Mouse (Mus musculus) skeletal muscle tissue, adult 2 months (tissue): Measurements from ENCODE around the gene Dph2.
A peak's percentile ranks its signal among the peaks of the same experiment; 100 is the strongest.

Experiments used
- DNase-seq: peaks from one replicate; pipeline ENCODE4 v3.0.0-alpha.2; 2012; ENCODE audit warnings: low read depth, low spot score

The Dph2 gene

DNA sequence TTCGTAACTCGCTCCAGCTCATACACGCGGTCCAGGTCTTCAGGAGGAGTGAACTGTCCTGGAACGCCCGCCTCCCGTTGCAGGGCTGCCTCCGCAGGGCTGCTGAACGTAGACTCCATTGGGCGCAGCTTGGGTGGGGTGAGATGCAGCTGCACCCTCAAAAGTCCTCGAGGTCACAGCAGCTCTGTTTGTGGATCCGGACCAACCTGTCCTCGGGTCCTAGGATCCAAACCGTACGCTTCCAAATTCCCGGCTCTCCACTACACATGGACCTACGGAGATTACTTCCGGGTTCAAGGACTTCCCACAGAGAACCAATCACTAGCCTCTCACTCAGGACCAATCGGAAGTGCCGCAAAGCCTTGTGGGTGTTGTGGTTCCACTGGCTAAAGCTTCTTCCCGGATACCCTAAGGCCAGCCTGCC, at the start of gene Dph2:
Gene Dph2, minus strand, starts transcription at position 295 of the 424 bp plus-strand sequence.
- DNase-seq: peak; percentile 86

DNA sequence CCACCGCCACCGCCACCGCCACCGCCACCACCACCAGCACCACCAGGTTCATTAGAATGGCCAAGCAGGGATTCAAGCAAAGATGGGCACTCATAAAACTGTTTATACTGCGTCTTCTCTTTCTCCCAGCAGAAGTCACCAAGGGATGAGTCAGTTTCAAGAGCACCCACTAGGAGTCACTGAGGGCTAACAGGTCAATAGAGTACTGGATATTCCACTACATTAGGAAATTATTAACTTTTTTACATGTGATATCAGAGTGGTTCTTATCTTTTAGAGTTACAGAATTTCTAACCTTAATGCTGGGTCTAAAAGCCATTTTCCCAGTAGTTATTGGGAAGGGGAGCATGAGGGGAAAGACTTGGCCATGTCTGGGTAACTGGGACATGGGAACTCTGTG, 45.1 kb upstream of the Dph2 start:
- DNase-seq: no peak

DNA sequence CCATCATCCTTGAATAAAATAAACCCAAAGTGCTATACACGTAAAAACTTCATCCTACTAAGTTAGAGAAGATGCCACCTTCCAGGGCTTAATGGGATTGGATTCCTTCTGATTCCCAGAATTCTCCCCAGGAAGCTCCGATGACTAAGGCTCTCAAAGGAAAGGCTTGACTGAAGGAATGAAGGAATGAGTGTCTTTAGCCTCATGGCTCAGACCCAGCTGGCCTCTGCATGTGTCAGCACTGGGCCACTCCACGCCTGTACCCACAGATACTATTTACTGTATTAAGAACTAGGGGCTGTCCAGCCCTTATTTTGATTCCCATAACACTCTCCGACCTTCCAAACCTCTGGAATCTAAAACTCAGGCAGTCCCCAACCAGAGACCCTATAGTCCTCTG, 42.2 kb upstream of the Dph2 start:
- DNase-seq: no peak

DNA sequence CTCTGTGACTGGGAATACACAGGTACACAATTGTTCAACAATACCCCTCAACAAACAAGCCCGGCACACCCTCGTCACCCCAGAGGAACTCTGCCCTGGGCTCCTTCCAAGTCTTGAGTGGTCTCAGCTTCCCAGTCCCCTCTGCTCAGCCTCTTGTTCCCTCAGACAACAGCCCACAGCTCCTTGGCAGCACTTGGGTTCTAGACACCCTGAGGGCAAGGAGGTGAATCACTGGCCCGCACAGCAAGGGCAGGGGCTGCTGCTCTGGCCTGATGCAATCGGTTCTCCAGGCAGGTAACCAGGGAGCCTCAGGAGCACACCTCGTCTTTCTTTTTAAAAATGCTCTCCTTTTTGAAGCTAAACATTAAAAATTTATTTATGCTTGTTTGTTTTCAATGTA, 41.4 kb upstream of the Dph2 start:
- DNase-seq: no peak

DNA sequence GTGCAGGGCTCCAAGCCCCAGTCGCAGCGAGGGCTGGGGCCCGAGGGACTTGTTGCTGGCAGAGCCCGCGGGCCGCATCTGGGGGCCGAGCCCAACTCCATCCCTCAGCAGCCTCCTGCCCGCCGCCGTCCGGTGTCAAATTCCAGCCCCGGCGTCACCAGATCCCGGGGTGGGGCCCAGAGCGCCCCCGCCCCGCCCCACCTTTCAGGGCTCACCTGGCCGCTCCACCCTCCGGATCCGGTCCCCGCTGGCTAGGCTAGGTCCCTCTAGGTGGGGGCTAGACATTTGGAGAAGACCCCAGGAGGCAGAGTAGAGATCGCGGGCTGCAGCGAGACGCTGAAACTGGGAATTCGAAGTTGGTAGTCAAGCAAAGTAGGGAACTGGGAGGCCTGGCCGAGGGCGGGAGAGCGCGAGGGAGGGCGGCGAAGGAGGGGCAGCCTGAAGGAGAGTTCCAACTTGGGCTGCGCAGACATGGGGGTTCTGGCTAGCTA, 37.6 kb upstream of the Dph2 start, which contains the start of gene Artn:
Gene Artn, minus strand, starts transcription at position 373 of the 491 bp plus-strand sequence.
- no peak for DNase-seq

DNA sequence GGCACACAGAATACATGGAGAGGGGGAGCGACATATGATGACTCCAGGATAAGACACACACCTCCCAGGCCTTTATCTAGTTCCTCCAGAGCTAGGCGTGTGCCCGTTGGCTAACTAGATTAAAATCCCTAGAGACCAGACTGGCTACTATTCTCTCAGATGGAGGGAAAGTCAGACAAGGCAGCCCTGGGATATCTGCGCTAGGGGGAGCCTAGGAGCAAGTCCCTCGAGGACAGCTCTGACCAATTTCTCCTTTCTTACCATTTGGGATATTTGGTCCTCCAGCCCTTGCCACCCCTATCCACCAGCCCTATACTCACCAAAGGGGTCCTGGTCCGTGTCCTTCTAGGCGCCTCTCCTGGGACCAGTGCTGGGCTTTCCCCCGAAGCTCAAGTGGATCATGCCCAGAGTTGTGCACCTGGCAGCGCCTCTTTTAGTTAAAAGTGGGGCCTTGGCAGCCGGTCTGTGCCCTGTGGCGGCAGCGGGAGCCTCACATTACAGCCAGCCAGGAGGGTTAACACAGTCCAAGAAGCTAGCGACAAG, 36.9 kb upstream of the Dph2 start:
- no peak for DNase-seq

DNA sequence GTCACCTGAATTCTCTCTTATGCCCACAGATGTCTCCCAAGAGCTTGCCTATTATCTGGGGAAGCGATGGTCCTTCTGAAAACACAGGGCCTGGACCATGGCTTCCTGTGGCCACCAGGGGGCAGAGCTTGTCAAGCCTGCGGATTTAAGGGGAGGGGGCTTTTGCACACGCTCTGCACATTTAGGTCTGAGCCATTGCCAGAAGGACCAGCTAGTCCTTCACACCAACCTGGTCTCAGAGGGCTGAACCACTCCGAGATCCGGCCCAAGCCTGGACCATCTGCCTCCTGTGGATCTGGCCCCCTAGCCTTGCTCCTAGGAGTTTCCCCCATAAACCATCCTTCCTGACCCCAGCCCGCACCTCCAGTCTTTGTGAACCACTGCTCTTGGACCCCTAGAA, 36.4 kb upstream of the Dph2 start:
- DNase-seq: no peak

DNA sequence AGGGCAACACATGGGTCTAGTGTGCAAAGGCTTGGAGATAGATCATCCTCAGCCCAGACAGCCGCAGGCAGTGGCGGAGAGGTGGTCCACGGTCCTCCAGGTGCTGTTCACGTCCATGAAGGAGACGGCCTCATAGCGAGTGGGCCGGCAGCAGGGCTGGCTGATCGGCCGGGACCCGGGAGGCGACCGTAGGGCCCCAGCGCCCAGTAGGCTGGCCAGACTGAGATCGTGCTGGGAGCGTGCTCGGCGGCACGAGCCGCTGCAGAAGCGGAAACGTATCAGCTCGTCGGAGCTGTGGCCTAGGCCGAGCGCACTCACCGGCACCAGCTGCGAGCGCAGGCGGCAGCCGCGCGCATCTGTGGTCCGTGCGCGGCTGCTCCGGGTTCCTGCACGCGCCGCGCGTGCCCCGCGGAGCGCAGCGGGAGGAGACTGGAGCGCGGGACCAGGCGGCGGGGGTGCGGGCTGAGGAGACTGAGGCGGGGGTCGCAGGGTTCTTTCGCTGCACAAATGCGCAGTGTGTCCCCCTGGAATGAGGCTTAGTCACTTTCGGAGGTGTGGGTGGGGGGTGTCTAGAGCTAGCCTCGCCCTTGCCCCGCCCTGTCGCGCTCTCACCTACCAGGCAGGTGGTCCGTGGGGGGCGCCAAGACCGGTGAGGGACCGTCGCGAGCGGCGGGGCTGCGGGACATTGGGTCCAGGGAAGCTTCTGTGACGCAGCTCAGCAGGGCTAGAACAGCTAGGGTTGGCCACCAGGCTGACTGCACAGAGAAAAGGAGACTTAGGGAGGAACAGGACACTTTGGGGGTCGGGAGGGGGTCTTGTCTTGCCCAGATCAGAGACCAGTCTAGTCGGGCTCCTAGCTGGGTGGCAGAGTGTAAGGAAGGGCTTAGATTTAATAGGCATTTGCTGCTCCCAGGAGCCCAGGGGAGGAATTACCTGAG, 35.0 kb upstream of the Dph2 start:
- DNase-seq: no peak

DNA sequence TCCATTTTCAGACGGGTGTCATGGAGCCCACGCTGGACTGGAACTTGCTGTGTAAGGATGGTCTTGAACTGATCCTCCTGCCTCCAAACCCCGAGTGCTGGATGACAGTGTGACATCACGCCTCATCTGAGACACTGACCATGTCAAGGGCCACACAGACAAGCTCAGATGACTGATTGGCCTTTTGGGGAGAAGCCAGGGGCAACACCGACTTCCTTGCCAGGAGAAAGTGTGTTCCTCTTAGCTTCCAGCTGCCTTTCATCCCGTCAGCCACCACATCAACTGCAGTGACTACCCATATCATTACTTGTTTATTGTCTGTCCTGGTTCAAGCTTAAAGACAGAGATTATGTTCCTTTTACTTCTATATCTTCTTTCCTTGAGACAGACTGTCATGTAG, 33.1 kb upstream of the Dph2 start:
- DNase-seq: no peak

DNA sequence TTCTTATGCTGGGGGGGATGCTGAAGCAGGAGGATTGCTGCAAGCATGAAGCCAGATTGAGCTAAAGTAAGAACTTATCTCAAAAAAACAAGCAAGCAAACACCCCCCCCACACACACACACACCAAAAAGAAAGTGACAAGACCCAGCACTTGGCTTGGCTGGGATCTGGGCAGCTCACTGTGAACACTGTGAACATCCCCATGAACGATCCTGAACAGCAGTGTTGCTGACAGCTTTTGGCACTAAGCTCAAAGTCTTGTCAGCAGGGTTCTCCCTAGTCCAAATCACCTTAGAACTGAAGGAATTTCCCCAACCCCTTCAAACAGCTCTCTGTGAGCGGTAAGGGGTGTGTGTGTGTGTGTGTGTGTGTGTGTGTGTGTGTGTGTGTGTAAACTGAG, 31.6 kb upstream of the Dph2 start:
- DNase-seq: no peak

DNA sequence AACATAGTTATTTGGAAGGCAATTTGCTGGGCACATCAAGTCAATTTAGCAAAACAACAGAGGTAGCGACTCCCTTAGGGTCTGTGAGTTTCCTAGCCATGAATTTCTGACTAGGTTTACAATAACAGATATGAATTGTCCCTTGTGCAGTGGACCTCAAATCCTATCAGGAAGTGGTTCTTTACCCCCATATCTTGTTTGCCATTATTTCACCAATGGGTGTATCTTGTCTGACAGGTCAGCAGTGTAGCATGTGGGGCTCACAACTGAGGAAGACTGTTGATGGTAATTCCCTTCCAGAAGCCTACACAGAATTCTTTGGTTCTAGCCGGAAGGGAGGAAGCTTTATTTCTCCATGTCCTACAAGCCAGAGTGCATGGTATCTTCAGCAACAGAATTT, 29.5 kb upstream of the Dph2 start:
- DNase-seq: no peak

DNA sequence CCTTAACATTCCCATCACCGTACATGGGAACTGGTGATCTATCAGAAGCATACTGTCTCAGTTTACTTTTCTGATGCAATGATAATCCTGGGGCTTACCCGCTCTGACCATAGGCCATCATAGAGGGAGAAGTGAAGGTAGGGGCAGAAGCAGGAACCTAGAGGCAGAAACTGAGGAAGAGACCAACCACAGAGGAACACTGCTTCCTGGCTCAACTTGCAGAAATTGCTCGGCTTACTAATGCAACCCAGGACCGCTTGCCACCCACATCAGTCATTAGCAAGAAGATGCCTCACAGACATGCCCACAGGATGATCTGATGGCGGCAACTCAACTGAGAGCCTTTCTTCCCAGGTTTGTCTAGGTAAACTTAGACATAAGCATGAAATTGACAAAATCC, 26.9 kb upstream of the Dph2 start:
- DNase-seq: no peak

DNA sequence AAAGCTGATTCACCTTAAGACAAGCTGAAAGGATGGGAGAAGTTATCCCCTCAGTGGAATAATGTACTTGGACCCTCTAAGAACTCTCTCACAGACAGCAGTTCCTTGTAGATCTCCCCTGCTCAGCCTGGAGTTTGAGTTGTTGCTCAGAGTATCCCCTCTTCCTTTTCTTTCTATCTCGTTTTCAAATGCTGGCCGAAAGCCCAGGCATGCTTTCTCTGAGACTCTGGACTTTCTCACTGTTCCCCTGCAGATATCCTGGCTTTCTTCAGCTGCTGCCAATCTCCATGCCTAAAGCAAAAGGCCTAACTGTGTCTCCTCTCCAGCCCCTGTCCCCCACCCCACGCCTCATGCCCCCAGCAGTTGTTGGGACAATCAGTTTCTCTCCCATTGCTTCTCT, 26.4 kb upstream of the Dph2 start:
- DNase-seq: no peak

DNA sequence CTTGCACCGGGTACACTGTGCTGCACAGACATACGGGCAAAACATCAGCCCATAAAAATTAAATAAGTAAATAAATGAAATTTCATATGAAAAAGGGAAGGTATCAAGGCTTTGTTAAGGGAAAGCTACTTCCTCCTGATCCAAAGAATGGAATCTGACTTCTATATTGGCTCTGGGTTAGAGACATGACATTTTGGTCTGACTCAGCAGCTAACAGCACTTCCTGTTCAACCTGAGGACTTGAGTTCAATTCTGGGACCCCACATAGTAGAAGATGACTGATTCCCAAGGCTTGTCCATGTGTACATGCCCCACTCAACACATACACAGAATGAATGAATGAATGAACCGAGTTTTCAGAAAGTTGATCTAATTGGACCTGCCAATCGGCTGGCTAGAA, 26.0 kb upstream of the Dph2 start:
- no peak for DNase-seq

DNA sequence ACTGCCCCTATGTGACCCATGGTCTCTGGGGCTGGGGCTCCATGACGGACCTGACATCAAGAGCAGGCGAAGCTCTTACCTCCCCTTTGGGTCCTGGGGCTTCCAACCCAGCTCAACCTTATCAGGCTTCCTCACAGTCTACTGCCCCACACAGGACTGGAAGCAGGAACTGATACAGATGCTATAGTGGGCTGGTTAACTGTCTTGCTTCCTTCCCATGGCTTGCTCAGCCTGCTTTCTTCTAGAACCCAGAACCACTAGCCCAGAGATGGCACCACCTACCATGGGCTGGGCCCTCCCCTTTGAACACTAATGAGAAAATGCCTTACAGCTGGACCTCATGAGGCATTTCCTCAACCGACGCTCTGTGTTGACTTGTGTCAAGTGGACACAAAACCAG, 25.6 kb upstream of the Dph2 start:
- no peak for DNase-seq

DNA sequence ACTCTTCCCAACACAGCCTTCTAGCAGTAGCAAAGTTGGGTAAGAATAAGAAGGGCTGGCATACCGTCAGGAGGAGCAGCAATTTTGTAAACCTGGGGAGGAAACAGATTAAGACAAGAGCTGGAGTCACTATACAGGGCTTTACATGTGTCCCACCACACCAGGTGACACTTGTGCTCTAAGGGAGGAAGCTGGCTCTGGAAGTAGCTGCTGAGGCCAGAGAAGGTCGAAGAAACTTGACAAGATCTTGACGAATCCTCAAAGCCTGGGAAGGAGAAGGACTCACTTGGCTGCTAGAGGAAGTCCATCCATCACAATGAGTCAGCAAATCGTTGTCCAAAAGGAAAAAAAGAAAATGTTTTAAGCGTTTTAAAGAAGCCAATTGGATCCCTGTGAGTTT, 24.6 kb upstream of the Dph2 start:
- DNase-seq: no peak

DNA sequence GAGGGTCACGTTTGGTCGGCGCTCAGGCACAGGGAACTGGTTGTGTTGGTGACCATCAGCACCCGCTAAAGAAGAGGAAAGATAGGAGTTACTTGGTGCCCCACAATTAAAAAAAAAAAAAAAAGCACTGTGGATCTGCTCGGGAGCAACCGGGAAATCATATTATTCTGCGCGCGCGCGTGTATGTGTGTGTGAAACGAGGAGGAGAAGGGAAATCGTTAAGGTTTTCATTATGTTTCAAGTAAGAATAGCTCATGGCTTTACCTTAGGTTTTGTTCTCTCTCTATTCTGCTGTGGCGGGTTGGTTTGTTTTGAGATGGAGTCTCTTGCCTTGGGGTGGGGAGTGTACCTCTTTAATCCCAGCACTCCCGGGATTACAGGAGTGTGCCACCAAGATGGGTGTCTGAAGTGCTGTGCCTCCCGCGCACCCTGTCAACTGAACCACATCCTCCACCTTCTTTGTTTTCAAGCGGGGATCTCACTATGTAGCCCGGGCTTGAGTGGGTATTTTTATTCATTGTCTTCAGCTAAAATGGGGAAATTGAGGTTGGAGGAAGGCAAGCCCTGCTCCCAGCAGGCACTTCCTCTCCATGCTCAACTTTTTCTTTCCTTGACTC, 23.8 kb upstream of the Dph2 start:
- DNase-seq: no peak

DNA sequence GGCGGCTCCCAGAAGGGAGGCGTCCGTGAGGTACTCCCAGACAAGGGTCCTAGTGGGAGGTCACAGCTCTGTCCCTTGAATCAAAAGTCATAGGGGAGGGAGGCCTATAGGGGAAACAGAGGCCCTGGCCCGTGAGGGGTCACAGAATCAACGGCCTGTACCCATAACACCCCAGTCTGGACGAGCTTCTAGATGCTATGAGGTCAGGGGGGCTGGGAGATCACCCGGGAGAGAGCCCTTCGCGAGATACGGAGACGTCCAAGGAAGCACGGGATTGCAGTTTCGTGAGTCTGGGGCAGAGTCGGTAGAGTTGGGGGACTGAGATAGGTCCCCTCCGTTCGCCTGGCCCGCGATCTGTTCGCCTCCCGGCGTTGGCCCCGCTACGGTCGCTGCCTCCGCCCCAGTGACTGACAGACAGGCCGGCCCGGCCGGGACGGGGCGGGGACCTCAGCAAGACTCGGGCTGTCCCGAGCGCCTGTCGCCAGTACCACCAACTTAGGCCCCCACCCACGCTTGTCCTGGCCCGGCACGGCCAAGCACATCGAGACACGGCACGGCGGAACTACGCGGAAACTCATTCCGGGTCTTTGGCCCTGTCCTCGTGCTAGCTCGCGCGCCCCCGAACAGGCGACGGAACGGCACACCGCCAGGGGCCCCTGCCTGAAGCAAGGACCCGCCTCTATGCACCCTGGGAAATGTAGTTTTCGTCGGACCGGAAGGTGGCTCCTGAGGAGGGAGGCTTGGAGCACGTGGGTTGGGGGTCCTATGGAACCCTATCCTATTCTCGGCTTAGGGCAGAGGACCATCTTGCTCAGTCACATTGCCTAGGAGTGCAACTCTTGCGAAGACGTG, 23.0 kb upstream of the Dph2 start, which contains the start of gene Ipo13:
Gene Ipo13, minus strand, starts transcription at position 409 of the 852 bp plus-strand sequence.
- DNase-seq: peak; percentile 78

DNA sequence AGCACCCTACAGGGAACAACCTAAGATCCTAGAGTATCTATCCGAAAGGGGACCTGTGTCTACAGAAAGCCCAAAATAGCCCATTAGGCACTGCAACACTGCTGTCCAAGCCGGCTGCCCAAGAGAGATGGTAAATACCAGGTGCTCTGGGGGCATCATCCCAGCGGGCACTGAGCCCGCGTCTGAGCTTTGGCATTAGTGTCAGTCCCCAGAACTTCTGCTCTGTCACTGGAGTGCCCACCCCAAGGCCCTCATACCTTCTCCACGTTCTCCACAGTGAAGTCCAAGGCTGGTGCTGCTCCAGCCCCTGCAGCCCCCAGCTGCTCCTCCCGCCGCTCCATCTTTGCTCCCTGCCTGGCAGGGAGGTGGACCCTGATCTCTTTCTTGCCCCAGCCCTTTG, 22.2 kb upstream of the Dph2 start:
- peak; percentile 86 for DNase-seq

DNA sequence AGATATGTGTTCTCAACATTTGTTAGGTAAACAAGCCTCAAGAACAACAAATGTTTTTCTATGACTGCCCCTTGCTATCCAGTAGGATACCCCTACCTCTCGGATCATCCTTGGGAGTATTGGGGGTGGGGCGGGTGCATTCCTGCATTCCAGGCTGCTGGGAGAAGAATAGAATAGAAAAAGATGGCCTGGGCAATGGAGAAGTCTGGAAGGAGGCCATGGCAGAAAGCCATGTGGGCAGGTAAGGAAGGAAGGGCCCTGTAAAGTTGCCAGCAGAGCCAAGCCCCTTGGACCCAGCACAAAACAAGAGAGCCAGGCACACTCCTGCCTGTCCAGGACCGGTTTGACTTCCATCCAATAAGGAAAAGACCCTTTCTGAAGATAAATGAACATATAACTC, 21.6 kb upstream of the Dph2 start:
- no peak for DNase-seq

DNA sequence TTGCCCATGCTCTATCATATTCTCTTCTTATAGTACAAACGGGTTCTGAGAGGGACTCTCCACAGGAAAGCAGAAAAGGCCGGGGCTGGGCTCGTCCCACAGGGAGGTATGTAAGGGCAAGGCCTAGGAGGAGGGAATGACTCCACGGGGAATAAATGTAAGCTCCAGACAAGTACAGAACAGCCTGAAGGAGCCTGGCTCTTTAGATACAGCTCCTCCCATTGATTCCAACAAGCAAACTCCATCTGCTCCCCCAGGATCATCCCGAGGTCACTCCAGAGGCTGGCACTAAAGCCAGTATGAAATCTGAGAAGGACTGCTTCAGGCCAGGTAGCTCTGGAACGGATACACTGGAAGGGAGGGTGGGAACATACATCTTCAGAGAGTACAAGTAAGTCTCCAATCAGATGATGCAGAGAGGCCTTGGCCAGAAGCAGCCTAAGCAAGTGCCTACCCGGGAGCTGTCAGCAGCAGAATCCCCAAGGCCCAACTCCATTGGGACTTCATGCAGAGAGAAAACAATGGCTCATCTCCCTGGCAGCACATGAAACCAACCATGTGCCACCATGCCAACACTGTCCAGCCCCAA, 20.9 kb upstream of the Dph2 start:
- peak; percentile 47 for DNase-seq
